Mouse (Mus musculus) lung, postnatal 14 days (tissue): Measurements from ENCODE around the gene Fam219b.

Experiments
- DNase-seq: peaks from one replicate; pipeline ENCODE4 v3.0.0; 2021

Fam219b gene

GRCm38 (mm10) chr9:57525516-57525915 is 11.8 kb upstream of the Fam219b start:
- DNase-seq: no peak

DNA sequence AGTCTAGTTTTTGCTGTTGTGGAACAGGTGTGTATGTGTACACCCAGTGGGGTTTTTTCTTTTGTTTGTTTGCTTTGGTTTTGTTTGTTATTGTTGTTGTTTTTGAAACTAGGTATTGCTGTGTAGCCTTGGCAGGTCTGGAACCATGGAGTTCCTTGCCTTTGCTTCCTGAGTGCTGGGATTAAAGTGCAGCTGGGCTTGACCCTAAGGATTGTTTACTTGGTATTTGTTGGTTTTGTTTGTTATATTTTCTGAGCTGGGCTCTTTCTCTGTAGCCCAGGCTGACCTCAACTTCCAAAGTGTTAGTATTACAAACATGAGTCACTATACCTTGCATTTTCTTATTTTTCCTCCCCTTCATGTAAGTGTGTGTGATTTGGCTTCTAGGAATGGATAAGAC is 10.9 kb upstream of the Fam219b start:
- no peak for DNase-seq

DNA sequence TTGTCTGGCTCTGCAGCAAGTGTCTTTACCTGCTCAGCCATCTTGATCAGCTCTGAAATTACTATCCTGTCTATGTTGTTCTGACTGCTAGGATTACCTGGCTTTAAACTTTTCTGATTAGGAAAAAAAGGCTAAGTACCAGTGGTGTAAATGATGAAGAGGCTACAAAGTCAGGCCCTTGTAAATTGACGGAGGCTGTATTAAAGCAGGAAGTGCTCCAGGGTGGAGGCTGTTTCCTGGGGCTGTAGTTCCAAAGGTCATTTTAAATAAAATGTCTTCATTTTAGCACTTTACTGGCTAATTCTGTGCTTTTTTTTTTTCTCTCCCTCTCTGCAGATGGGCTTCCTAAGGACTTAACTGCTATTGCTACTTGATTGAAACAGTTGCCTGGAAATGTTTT is 5.4 kb upstream of the Fam219b start:
- no peak for DNase-seq

GRCm38 (mm10) chr9:57536362-57536761 is 966 bp upstream of the Fam219b start:
- no peak for DNase-seq

DNA sequence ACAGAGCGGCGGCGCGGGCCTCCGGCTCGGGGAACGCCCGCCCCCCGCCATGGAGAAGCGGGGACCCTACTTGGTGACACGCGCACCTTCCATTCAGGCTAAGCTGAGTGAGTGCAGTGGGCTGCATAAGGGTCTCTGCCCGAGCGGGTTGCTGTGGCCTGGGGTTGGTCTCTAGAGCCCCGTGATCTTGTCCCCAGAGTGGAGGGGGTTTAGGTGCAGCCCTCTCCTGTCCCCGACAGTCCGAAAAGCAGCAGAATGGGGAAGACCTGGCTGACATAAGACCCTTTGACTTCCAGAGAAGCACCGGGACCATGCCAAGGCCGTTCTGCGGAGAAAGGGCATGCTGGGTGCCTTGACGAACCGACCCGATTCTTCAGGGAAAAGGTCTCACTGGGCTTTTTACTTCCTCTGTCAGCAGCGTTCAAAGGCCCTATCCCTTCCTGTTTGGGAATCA is 427 bp downstream of the Fam219b start:
- DNase-seq: peak; percentile 20

- no peak for DNase-seq
These were observed 2.2 kb downstream of the Fam219b start for GRCm38 (mm10) chr9:57539550-57539949.

GRCm38 (mm10) chr9:57541312-57541711 is 4.0 kb downstream of the Fam219b start:
- peak; percentile 54 for DNase-seq

GRCm38 (mm10) chr9:57543951-57544350 is 6.6 kb downstream of the Fam219b start:
- no peak for DNase-seq

- DNase-seq: no peak
These were observed 10.0 kb downstream of the Fam219b start for GRCm38 (mm10) chr9:57547287-57547686.

GRCm38 (mm10) chr9:57547869-57548268 is 10.5 kb downstream of the Fam219b start:
- DNase-seq: no peak

DNA sequence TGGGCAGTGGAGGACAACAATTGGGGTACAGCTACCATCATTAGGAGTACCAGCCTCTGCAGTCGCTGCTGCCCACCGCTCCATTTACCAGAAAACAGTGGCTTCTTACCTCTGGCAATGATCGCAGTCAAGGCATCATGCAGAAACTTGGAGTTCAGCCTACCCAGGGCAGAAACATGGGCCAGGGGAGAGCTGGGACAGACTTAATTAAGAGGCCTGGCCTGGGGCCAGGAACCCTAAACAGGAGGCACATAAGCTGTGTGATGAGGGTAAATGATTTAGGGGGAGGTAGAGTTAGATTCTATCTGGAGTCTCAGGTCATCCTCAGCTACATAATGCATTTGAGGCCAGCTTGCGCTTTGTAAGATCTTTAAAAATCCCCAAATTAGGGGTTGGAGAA is 11.9 kb downstream of the Fam219b start:
- no peak for DNase-seq

- peak; percentile 34 for DNase-seq
These were observed 13.0 kb downstream of the Fam219b start for GRCm38 (mm10) chr9:57550126-57550862.

DNA sequence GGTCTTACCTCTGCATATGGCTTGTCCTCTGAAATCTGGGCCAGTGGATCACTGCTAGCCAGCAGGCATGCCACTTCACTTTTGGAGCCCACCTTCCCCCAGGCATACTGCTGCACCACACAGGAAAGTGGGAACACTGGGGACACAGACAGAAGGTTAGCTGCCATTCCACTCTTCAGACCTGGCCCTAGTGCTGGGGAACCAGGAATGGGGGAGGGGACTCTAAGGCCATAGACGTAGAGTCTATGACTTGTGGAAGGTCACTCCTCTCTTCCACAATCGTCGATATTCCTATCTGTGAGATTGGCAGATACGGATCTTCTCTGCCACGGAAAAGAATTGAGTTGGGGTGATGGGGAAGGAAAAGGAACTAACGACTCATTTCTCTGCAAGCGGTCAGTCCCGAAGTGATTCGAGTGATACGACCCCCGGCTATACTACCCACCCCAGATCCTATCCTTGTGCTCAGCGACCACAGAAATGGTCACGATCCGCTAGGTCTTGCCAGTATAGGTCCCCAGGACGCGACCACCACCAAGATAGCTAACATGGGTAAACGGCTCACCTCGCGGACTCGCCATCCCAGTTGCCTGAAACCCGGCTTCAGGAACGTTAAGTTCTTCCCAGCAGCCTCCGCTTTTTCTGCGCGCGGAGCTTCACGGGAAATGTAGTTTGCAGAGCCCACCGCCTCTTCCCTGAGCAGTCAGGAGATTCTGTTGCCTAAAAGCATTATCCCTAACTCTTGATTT is 15.0 kb downstream of the Fam219b start, which contains the start of gene Mpi:
Gene Mpi, minus strand, starts transcription at position 625 of the 749 bp plus-strand sequence.
- DNase-seq: peak; percentile 69

GRCm38 (mm10) chr9:57553119-57553518 is 15.8 kb downstream of the Fam219b start:
- DNase-seq: no peak

DNA sequence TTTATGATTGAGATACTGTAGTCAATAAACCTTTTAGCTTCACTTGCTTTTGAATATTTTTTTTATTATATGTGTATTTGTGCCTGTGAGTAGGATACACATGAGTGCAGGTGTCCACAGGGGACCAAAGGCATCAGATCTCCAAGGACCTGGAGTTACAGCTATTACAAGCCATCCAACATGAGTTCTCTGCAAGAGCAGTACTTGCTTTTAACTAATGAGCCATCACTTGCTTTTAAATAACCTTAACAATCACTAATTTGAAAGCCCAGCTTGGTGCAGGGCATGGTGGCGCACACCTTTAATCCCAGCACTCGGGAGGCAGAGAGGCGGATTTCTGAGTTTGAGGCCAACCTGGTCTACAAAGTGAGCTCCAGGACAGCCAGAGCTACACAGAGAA is 17.4 kb downstream of the Fam219b start:
- DNase-seq: no peak

- no peak for DNase-seq
These were observed 19.9 kb downstream of the Fam219b start for GRCm38 (mm10) chr9:57557215-57557614.

GRCm38 (mm10) chr9:57558625-57559024 is 21.3 kb downstream of the Fam219b start:
- DNase-seq: no peak

GRCm38 (mm10) chr9:57559568-57559967 is 22.2 kb downstream of the Fam219b start:
- DNase-seq: no peak

- no peak for DNase-seq
These were observed 22.9 kb downstream of the Fam219b start for GRCm38 (mm10) chr9:57560263-57560662.

DNA sequence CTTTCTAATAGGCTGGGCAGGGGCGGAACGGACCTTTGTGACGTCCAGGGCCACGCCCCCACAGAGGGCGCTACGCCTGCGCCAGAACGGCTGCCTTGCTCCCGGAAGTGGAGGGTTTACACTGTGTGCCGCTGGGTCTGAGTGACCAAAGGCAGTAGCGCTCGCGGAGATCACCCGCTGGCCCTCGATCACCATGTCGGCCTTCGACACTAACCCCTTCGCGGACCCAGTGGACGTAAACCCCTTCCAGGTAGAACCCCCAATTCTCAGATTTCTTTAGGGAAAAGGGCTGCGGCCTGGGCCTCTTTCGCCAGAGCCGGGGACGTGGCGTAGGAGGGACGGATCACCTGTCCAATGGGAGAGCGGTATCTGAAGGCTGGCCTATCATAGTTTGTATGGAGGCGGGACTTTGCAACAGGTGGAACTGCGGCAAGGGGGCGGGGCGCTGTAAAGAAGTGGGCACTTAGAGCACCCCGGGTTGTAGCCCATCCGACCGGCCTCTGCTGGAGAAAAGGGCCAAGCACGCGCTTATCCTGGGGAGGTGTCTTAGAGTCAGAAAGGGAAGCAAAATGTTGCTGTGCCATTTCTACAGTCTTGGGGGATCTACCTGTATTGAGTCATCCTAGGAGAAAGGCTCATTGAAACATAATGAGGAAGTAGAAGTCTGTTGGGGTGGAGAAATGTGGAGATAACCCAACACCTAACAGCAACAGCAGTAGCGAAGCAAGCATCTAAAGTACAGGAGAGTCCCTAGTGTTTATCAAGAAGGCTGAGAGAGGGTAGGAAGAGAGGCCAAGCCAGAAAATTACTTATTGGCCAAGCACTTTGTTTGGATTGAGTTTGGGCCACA is 23.8 kb downstream of the Fam219b start, which contains the start of gene Scamp2:
Gene Scamp2, plus strand, starts transcription at position 83 of the 850 bp plus-strand sequence.
- DNase-seq: peak; percentile 94

- peak; percentile 22 for DNase-seq
These were observed 24.4 kb downstream of the Fam219b start for GRCm38 (mm10) chr9:57561711-57562099.

- DNase-seq: peak; percentile 26
These were observed 25.6 kb downstream of the Fam219b start for GRCm38 (mm10) chr9:57562896-57563372.

GRCm38 (mm10) chr9:57564609-57565008 is 27.3 kb downstream of the Fam219b start:
- no peak for DNase-seq
